16 mouse cellular contexts compared by ENCODE assay signal in the genomic region with DNA sequence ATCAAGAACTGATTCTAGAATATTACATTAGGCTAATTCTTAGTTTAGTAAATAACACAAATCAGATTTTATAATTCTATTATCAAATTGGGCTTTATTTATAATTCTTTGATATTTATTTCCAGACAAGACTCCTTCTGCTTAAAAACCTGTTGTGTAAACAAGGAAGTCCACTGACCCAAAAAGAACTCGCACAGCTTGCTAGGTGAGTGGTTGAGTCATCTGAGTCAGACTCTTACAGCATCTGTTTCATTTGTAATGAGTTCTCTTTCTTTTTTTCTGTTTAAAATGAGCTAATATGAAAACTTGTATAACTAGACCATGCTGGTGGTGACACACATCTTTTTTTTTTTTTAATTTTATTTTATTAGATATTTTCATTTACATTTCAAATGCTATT. TPM values are rescaled to one million over a fixed set of nuclear protein-coding genes. Genes with fewer than 3 reads are reported as not detected.
DNase-seq lines count a peak whose midpoint lies in the region.
"Had no signal": no experiment of that assay in that cellular context is flagged by ENCODE, and none has a peak within 500 bp of the region (broad histone marks: within the 10 kb centered on the region; RNA-seq: fewer than 3 reads in every experiment).

No protein-coding gene starts in this region.

- DNase-seq in lung, postnatal 36 days: peak; percentile 12
- DNase-seq in lung, postnatal 14 days: no peak
- DNase-seq in urinary bladder, postnatal 25 days (ENCODE audit: low spot score): peak; percentile 29
- no peak for DNase-seq in urinary bladder, postnatal 4 days (ENCODE audit: low spot score in 2 of 2)
- peak; percentile 54 to 59 for DNase-seq in urinary bladder, postnatal 36 days (ENCODE audit: low spot score in 2 of 2)
- no peak for DNase-seq in gastrocnemius, postnatal 36 days
- DNase-seq: adrenal gland, postnatal 10 days; adrenal gland, postnatal 36 days; B cell, adult 2 months; cerebellum, adult 11 months; cerebellum, adult 2 months; cerebellum, postnatal 10 days; cerebellum, postnatal 36 days; embryo, embryonic 11 days; gastrocnemius, postnatal 10 days; heart, adult 11 months had no signal

- intact Hi-C loops in gastrocnemius, postnatal 36 days (cut with DNase I): loop anchor here (5.0 kb wide), 1 partner anchor 45 kb away; no protein-coding TSS in a partner anchor

RNA-seq across cellular contexts. Expression of gene Slc30a6, which starts 18.5 kb away (rescaled TPM):
- total RNA-seq in gastrocnemius, postnatal 36 days (2021): 1 to 10 TPM; 4.3 to 7.0 TPM

RNA-seq across cellular contexts. Expression of gene Spast, which starts 38.1 kb away (rescaled TPM):
- 10 to 100 TPM; 41.3 to 44.0 TPM for total RNA-seq in gastrocnemius, postnatal 36 days (2021)

RNA-seq across cellular contexts. Expression of gene Dpy30, which starts 53.2 kb away (rescaled TPM):
- total RNA-seq in gastrocnemius, postnatal 36 days (2021): 10 to 100 TPM; 44.7 to 47.3 TPM

Comparison
In these comparisons a context has a peak if more than half of its experiments do, and no peak if none do; other contexts are left out.
1. DNase-seq: peak in lung, postnatal 36 days (single experiment), urinary bladder, postnatal 25 days (single experiment) and urinary bladder, postnatal 36 days (2 of 2); none in lung, postnatal 14 days (single experiment), urinary bladder, postnatal 4 days (0 of 2) and gastrocnemius, postnatal 36 days (0 of 2).